Mouse (Mus musculus): ENCODE results near the gene Gm15517.

DNA sequence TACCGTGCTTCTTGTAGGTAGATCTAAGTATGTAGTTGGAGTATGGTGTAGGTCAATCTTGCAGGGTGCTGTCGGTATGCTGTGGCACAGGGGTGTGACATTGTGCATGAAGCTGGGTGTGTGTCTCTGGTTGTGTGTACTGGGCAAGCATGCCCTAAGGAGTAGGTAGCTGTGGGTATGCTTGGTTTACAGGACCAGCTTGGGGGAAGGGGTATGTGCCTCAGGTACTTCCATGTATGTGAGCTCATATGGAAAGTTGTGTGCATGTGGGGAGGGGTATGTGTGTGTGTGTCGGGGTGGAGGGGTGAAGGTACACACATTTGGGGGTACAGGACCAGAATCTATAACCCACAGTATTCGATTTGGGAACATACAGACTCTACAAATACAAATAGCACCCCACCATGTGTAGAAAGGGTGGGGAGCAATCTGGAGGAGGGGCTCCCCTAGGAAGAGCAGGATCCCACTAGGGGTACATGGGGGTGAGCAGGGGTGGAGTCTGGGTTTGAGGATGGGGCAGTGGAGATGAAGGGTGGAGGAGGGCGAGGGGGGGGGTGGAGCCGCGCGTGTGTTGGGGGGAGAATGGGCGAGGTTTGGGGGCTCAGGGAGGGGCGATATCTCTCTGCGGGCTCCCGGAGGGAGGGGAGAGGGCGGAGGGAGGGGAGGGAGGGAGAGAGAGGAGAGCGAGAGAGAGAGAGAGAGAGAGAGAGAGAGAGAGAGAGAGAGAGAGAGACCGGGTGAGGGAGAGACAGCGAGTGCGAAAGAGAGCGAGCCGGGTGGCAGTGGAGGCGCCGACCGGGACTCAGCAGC, 48.4 kb downstream of the Gm15517 start, which contains the start of gene Shank1:
- no peak for TF ChIP-seq CTCF (IDR thresholded peaks at IDR 0.05; ENCODE audit: extremely low read depth, insufficient read length, insufficient replicate concordance, low read depth, low read length)
- no peak for TF ChIP-seq POLR2A (IDR thresholded peaks at IDR 0.05; ENCODE audit: low read depth, low read length)

Data from small intestine, adult 2 months (tissue).